Mouse (Mus musculus): ENCODE measurements around the gene Gm43302.
"Not testable (repeated sequence)": the region's sequence is repeated elsewhere in the genome, so short reads cannot be mapped to it uniquely, and the experiment has no call there.

The Gm43302 gene

DNA sequence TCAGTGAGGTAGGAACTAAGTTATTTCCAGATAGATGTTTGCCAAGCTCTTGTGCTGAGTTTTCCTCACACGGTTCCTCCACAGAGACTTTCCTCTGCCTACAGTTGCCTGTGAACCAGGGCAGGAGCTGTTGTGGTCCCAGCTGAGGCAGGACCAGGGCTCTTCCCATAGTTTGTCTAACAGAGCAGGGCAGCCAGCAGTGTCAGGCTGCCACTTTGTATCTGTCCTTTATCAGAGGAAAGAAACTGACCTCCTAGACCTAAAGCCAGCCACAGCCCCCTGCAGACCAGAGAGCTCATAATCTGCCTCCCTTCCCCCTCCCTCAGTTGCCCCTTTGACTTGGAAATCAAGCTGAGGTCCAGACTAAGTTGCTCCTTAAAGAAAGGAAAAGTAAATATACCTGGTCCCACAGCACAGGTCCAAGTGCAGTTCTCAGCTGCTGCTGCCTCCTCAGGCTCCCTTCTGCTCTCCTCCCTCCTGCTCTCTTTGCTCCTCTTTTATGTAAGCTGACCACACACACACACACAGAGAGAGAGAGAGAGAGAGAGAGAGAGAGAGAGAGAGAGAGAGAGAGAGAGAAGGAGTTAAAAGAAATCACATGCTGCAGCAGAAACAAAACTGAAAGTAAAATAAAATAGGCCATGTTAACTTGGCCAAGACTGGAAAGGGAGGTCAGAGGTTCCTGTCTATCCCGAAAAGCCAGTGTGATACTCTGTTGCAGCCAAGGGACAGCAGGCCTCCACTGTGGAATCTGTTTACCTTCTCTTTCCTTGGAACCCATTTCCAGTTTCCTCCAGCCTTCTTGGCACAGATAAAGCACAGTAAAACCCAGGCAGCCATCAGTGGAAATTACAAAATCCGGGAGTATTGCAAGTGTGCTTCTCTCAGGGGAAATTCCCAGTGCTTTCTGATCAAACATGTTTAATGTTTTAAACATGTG is at the start of gene Gm43302, which contains the start of gene Gbp6:
Gene Gm43302 (minus strand): TSS at position 470 of the 940 bp plus-strand sequence.
Gene Gbp6 (minus strand): TSS at position 473 of the 940 bp plus-strand sequence.
- peak; percentile 80 for DNase-seq

DNA sequence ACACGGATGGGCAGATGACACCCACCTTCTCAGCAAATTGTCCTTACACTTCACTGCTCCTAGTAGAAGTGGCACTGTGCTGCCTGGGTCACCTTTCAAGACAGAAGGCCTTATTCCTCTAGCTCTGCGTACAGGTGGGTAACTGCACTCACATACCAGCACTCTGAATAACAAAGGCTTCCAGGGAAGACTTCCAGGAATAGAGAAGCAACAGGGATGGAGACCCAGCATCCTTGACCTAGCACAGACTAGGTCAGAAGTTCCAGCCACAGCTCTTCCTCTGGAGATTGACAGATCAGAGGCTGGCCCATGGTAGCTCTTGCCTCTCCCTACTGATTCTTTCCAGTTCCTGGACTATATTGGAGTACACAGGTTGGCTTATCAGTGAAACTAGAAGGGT is 47.8 kb upstream of the Gm43302 start:
- no peak for DNase-seq

DNA sequence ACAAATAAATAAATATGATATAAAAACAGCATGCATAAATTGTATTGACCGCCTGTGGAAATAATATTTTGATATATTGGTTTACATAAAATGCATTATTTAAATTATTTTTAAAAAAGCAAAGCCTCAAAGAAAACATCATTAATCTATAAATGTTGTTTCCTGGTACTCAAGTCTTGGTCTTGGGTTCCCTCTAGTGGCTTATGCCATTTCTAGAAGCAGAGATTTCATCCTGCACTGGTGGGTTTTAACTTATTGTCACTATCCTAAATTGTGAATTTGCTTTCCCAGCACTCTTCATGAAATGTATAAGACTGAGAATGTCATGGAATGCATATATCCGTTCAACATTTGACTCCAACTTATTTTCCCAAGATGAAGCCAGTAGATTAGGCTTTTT is 29.0 kb upstream of the Gm43302 start:
- DNase-seq = no peak

DNA sequence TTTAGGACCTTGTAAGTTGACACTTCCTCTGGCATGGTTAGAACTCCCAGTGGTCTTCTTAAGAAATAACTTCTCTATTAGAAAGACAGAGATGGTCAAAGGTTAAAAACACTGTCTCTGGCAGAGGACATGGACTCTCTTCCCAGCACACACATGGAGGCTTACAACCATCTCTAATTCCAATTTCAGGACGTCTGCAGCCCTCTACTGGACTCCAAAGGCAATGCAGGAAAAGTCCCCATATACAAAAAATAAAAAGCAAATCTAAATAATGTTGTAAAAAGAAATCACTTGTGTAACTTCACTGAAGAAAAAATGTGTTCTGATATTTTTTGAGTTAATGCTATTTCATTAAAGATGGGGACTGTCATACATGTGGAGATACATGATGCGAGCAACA is 17.4 kb upstream of the Gm43302 start:
- DNase-seq = no peak

DNA sequence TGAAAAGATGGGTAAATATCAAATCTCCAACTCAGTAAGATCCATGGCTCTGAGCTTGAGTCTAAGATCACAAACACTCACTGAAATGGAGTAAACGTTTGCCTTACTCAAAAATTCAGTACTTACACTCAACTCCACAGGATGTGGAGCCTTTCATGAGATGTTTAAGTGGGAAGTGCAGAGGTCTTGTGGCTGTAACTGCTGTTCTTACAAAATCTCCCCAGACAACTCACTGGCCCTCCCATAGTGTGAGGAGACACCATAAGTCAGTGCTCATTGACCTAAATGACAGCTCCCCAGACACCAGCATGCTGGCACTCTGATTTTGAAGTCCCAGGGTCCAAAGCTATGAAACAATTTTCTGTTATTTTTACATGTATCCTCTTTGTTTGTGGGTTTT is 15.7 kb upstream of the Gm43302 start:
- not testable (repeated sequence) for DNase-seq

DNA sequence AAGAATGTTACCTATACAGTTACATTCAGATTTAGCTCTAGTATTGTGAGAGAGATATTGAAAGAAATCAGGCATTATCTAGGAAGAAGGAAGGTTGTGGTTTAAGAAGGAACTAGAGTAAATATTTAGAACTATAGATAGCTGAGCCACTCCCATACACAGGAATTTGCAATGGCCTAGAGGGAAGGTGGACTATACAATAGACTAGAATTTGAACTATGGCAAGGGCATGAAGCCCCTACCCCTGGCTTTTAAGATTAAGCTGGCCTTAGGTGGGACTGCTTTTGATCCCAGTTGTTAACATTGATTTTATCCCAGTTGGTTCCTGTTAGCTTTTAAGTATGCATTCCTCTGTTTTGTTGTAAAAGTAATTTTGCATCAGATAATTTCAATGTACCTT is 13.5 kb upstream of the Gm43302 start:
- not testable (repeated sequence) for DNase-seq

DNA sequence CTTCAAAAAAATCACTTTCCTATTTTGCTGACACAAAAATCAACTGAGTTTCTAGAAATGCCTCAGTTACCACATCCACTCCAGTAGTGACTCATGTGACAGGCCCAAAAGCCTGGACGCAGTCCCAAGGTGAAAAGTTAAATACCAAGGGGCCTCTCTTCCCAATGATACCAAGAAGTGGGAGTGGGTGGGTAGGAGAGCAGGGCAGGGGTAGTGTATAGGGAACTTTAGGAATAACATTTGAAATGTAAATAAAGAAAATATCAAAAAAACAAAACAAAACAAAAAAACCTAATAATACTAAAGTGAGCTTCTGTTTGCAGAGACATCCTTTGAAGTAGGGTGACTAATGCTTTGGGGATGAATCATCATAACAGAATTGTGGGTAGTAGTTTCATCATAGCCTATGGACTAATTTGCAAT is 12.7 kb upstream of the Gm43302 start:
- no peak for DNase-seq

DNA sequence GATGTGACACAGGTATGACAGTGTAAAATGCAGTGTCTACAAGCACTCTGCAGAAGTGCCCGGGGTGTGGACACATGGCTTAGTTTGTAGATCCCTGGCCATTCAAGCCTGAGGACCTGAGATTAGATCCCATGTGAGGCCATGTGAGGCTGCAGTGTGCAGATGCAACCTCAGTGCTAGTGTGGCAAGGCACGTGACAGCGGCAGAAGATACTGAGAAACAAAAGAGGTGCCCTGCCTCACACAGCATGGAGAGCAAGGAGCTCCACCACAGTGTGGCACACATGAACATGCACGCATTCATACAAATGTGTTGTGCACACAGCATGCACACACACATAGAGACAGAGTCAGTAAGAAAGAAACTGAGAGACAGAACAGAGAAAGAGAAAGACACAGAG is 12.2 kb upstream of the Gm43302 start:
- DNase-seq = not testable (repeated sequence)

DNA sequence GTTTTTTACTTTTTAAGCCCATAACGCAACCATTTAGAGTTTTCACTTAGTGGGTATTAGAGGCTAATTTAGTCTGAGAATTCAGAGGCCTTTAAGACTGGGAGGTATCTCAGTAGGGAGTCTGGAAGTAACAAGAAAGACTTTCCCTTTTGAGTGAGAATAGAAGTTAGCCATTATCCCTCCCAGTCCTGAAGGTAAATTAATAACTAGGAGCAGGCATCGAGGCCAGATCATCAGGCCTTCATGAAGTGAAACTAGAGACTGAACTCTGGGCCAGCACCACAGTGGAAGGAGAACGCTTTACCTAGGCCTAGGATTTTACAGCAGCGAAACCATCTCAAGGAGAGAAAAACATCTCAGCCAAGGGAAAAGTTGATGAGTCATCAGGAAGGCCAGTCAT is 8.5 kb upstream of the Gm43302 start:
- no peak for DNase-seq

DNA sequence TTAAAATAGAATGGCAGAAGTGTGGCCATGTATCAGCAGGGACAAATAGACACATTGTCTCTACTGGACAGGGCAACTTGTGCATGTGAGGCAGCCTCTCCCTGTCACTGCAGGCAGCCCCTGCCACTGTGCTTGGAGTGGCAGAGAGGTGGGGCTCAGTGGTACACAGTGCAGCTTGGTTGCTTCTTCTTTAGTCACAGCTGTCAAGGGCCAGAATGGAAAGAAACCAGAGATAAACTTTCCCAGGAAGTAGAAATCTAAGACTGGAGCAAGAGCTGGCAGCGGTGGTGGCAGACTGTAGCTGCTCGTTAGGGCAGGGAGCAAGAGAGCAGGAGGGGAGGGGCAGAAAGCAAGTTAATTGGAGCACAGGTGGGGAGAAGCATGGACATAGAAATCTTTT is 8.0 kb upstream of the Gm43302 start:
- DNase-seq = no peak

DNA sequence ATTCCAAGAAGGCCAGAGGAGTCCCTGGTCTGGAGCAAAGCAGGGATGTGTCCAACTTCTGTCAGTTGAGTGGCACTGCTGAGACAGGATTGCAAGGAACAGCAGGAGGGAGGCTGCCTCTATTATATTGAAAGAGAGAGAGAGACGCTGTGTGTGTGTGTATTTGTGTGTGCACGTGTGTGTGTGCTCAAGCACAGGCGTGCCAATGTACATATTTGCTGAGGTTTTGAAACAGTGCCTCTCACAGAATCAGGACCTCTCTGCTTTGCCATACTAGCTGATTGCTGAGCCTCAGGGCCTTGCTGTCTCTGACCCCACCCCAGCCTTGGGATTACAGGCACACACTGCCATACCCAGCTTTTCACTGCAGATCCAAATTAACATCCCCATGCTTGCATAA is 2.3 kb upstream of the Gm43302 start:
- no peak for DNase-seq

DNA sequence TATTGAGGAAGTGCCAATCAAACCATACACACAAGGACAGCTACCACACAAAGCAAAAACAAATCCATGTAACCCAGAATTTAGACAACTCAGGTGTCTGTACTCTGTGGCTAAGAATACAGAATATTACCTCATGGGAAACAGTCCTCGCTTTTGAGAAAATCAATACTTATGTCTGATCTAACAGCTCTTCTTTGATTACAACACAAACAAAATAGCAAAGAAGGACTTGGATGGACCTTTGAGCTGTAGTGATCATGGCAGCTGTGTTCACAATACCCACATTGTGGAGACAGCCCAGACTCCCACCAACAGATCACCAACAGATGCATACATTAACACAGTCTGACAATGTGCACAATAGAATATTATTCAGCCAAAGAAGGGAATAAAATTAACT is 1.0 kb downstream of the Gm43302 start:
- DNase-seq = no peak

DNA sequence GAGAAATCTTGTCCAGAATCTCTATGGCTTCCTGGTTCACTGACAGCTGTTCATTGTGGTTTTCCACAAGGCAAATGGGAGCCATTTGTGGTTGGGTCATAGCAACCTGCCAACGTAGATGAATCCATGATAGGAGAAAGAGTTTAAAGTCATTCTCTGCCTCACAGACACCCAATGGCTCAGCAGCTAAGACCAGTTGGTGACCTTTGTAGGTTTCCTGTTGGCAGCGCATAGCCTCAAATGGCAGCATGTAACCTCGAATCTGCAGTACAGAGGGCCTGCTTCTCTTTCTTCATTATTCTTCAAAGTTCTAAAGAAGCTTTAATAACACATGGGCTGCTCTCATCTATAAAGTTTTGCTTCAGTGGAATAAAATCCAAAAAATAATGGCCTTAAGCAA is 2.6 kb downstream of the Gm43302 start:
- not testable (repeated sequence) for DNase-seq

DNA sequence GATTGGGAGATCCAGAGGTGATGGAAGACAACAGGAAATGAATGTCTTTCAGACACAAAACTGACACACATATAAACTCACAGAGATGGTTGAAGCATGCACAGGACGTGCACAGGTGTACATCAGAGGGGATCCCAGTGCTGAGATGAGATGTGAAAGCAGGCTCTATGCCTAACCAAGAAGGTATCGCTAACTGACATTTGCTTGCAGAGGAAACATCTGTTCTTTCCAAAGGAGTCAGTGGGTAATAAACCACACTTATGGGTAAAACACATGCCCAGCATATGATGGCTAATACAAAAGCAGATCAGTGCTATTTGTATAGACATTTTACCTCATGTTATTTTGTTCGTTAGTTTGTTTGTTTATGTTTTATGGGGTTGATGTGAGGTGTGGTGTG is 32.8 kb downstream of the Gm43302 start:
- not testable (repeated sequence) for DNase-seq

DNA sequence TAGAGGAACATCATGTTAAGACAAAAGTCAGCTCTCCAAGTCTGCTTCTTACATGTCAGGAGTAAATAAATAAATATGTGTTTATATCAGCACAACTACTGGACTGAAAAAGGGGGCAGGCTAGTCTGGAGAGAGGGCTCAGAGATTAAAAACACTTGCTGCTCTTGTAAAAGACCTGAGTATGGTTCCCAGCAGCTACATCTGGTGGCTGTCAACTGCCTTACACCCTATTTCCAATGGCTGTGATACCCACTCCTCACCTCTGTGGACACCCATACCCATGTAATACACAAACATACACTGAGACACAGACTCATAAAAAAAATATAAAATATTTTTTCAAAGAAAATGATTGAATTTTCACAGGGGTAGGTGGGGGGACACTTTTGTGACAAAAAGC is 41.0 kb downstream of the Gm43302 start:
- no peak for DNase-seq

DNA sequence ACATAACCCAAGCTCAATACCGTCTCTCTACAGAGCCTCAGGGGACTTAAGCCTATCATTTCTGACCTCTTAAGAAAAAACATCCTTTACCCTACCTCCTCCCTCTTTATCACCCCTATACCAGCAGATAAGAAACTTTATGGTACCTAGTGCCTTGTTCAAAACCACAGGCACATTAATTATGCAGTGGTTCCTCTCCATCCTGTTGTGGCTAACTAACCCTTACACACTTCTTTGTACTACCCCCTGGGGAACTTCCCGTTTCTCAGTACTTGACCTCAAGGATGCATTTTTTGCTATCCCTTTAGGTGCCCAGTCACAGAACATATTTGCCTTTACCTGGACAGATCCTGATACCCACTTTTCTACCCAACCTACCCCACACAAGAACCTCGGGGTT is 48.8 kb downstream of the Gm43302 start:
- not testable (repeated sequence) for DNase-seq

DNA sequence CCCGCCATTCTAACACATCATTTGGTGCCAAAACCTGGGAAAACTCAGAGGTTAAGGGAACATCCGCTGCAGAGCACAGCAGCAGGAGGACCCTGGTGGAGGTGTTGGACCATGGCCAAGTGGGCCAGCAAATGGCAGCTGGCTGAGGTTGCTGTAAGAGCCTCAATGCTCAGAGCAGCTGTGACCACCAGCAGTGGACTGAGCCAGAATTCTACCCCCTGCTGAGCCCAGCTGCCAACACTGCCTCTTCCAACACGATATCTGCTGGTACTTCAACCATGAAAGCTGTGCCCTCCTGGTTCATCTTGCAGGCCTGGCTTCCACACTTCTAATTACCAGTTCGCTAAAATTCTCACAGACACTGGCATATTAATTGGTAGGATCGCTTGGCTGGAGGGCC is 52.5 kb downstream of the Gm43302 start:
- DNase-seq = not testable (repeated sequence)

DNA sequence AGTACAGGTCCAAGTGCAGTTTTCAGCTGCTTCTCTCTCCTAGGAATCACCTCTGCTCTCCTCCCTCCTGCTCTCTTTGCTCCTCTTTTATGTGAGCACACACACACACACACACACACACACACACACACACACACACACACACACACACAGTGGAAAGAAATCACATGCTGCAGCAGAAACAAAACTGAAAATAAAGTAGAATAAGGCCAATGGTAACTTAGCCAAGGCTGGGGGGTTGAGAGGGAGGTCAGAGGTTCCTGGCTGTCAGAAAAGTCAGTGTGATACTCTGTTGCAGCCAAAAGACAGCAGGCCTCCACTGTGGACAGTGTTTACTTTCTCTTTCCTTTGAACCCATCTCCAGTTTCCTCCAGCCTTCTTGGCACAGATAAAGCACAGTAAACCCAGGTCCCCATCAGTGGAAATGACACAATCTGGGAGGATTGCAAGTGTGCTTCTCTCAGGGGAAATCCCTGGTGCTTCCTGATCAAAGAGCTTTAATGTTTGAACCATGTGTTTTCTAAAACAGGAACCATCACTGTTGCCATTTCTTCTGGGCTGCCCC is 53.9 kb downstream of the Gm43302 start, which contains the start of gene Gbp10:
Gene Gbp10 (minus strand): TSS at position 51 of the 565 bp plus-strand sequence.
- not testable (repeated sequence) for DNase-seq

DNA sequence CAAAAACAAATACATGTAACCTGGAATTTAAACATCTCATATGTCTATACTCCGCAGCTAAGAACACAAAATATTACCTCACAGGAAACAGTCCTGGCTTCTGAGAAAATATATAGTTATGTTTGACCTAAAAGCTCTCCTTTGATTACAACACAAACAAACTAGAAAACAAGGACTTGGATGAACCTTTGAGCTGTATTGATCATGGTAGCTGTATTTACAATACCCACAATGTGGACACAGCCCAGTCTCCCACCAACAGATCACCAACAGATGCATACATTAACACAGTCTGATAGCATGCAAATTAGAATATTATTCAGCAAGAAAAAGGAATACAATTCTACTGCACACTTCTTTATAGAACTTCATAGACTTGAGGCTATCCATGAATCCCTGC is 55.1 kb downstream of the Gm43302 start:
- not testable (repeated sequence) for DNase-seq

DNA sequence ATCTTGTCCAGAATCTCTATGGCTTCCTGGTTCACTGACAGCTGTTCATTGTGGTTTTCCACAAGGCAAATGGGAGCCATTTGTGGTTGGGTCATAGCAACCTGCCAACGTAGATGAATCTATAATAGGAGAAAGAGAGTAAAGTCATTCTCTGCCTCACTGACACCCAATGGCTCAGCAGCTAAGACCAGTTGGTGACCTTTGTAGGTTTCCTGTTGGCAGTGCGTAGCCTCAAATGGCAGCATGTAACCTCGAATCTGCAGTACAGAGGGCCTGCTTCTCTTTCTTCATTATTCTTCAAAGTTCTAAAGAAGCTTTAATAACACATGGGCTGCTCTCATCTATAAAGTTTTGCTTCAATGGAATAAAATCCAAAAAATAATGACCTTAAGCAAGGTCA is 57.5 kb downstream of the Gm43302 start:
- not testable (repeated sequence) for DNase-seq

DNA sequence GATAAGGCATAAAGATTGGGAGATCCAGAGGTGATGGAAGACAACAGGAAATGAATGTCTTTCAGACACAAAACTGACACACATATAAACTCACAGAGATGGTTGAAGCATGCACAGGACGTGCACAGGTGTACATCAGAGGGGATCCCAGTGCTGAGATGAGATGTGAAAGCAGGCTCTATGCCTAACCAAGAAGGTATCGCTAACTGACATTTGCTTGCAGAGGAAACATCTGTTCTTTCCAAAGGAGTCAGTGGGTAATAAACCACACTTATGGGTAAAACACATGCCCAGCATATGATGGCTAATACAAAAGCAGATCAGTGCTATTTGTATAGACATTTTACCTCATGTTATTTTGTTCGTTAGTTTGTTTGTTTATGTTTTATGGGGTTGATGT is 84.5 kb downstream of the Gm43302 start:
- not testable (repeated sequence) for DNase-seq

DNA sequence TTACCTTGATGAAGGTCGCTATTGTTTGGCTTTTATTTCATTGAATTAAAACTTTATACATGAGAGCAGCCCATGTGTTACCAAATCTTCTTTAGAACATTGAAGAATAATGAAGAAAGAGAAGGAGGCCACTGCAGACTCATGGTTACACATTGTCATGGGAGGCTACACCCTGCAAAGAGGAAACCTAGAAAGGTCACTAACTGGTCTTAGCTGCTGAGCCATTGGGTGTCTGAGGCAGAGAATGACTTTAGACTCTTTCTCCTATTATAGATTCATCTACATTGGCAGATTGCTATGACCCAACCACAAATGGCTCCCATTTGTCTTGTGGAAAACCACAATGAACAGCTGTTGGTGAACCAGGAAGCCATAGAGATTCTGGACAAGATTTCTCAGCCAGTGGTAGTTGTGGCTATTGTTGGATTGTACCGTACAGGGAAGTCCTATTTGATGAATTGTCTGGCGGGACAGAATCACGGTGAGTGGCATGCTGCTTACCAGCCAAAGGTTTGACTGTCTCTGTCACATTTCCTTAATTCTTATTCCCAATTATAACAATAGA is 92.6 kb downstream of the Gm43302 start:
- DNase-seq = not testable (repeated sequence)

DNA sequence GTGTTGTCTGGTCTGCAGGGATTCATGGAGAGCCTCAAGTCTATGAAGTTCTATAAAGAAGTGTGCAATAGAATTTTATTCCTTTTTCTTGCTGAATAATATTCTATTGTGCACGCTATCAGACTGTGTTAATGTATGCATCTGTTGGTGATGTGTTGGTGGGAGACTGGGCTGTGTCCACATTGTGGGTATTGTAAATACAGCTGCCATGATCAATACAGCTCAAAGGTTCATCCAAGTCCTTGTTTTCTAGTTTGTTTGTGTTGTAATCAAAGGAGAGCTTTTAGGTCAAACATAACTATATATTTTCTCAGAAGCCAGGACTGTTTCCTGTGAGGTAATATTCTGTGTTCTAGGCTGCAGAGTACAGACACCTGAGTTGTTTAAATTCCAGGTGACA is 94.3 kb downstream of the Gm43302 start:
- DNase-seq = not testable (repeated sequence)
